Mouse (Mus musculus) forebrain, embryonic 10.5 days (tissue): ENCODE measurements around the gene Tfcp2l1. TPM values are rescaled to one million over a fixed set of nuclear protein-coding genes. Genes with fewer than 3 reads are reported as not detected.

Experiments
- DNase-seq: peaks from one replicate; pipeline ENCODE4 v3.0.0-alpha.2; 2017; ENCODE audit warnings: low spot score; ENCODE audit errors: extremely low spot score
- H3K27ac ChIP-seq: fragments of 300-500 bp; sonication (generic); 2 replicates; pipeline ENCODE4 v1.5.1; 2016; ENCODE audit warnings: mild to moderate bottlenecking
- H3K27me3 ChIP-seq: fragments of 300-500 bp; sonication (generic); 2 replicates; pipeline ENCODE4 v1.6.1; 2016; ENCODE audit warnings: mild to moderate bottlenecking; ENCODE audit not compliant: poor library complexity, severe bottlenecking
- H3K36me3 ChIP-seq: fragments of 300-500 bp; sonication (generic); replicated peaks from 2 replicates; pipeline ENCODE4 v1.6.1; 2016; ENCODE audit warnings: mild to moderate bottlenecking, moderate library complexity
- H3K4me1 ChIP-seq: fragments of 300-500 bp; sonication (generic); 2 replicates; pipeline ENCODE4 v1.6.1; 2016
- H3K4me3 ChIP-seq: fragments of 300-500 bp; sonication (generic); 2 replicates; pipeline ENCODE4 v1.5.1; 2016; ENCODE audit warnings: mild to moderate bottlenecking, moderate library complexity
- H3K9me3 ChIP-seq: fragments of 300-500 bp; sonication (generic); 2 replicates; pipeline ENCODE4 v1.6.1; 2016; ENCODE audit warnings: mild to moderate bottlenecking, moderate library complexity
- WGBS: fragments of 180-500 bp; shearing (Covaris S2); methylation state at CpG from one replicate; pipeline ENCODE4 v1.1.7; 2016; 5-methylcytosine and 5-hydroxymethylcytosine counted together
- polyA plus RNA-seq: library from polyadenylated mRNA; unstranded; fragments of >200 nt; fragmentation: Nextera tagmentation; extraction: Ambion mirVana; gene quantifications from 2 replicates; pipeline ENCODE4 v1.2.1, GENCODE M21; 2016

Gene Tfcp2l1
- polyA plus RNA-seq, 1 experiment from 2014 or later: 0.25 TPM

DNA sequence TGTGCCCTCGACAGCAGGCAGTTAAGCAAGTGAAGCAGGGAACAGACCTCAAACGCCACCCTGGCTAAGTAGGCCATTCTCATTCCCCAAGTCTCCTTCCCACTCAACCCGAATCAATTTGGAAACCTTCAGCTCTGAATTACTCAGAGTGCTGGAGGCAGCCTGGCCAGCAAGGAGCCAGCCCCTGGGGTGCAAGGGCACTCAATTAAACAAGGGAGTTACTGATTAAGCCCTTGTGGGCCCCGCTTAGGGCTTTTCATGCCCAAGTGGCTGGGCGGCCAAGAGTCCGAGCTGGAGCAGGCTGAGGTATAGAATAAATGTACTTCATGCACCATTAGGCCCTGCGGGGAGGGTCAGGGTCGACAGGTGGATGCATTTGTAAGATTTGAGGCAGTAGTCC is 44.5 kb downstream of the Tfcp2l1 start:
- no peak overlapping the region for H3K4me3 ChIP-seq
- H3K4me1 ChIP-seq: peaks cover 9% of the 10 kb centered on the region
- H3K27ac ChIP-seq: 0 out of 2 replicates have a peak overlapping the region, but pooled peaks have one; percentile 4
- no peaks in the 10 kb centered on the region for H3K9me3 ChIP-seq
- peak; percentile 24 for DNase-seq
- H3K36me3 ChIP-seq: no peaks in the 10 kb centered on the region
- no peaks in the 10 kb centered on the region for H3K27me3 ChIP-seq
- 30% methylated on average over 8 of the region's 8 CpGs for WGBS

DNA sequence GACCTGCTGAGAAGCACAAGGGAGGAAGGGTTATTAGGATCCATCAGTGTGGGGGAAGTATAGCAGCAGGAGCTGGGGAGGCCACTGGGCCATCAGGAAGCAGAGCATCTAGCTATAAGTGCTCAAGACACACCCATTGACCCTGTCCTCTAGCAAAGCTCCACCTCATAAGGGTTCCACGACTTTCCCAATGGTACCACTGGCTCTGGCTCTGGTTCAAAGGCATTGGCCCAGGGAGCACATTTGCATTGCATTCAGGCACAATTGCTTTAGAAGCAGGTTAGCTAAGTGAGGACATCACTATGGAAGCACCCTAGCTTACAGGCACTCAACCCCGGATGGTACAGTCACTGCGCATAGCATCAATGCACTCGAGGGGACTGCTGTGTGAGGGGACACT is 46.4 kb downstream of the Tfcp2l1 start:
- Histone ChIP-seq H3K4me3 (no peak overlapping the region), H3K36me3 (no peaks in the 10 kb centered on the region), H3K27me3 (no peaks in the 10 kb centered on the region), H3K4me1 (peaks cover 9% of the 10 kb centered on the region), H3K9me3 (no peaks in the 10 kb centered on the region), H3K27ac (no peak overlapping the region)
- DNase-seq: no peak
- 87% methylated on average over 4 of the region's 4 CpGs for WGBS

DNA sequence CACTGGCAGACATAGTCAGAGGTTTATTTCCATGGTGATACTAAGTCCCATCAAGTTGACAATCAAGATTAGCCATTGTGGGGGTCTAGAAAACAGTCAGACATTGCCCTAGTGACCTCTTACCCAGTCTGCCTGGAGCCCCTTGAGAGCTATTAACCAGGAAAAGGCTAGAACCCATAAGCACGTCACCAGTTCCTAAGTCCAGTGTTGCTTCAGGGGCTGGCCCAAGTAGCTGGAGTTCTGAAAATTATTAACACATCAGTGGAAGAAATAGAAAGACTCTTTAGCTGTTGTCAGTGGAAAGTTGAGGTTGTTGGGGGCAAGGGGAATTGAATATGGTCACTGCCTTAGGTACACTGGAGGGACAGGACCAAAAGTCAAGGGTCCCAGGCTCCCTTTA is 54.2 kb downstream of the Tfcp2l1 start:
- no peak for DNase-seq
- Histone ChIP-seq H3K4me3 (no peak overlapping the region), H3K9me3 (no peaks in the 10 kb centered on the region), H3K27me3 (no peaks in the 10 kb centered on the region), H3K36me3 (no peaks in the 10 kb centered on the region), H3K4me1 (no peaks in the 10 kb centered on the region), H3K27ac (no peak overlapping the region)
- WGBS: 68% methylated on average over 1 of the region's 1 CpGs

DNA sequence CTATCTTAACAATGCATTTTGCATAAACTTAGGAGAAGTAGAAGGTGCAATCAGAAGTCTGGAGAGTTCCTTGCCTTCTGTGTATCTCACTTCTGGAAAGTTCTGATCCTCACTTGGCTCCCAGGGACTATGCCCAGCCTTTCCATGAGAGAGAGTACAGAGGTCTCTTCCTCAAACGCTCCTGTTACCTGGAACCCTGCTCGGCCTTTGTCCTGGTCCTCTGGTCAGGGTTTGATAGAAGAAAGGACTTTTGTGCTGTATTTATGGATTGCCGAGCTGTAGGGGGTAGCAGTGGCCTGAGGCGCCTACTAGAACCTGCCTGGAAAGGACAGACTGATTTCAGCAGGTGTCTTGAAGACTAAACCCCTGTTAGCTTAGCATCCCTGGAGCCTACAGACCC is 55.9 kb downstream of the Tfcp2l1 start:
- Histone ChIP-seq H3K27me3 (no peaks in the 10 kb centered on the region), H3K27ac (no peak overlapping the region), H3K9me3 (no peaks in the 10 kb centered on the region), H3K36me3 (no peaks in the 10 kb centered on the region), H3K4me1 (no peaks in the 10 kb centered on the region), H3K4me3 (no peak overlapping the region)
- no peak for DNase-seq
- 73% methylated on average over 4 of the region's 4 CpGs for WGBS

DNA sequence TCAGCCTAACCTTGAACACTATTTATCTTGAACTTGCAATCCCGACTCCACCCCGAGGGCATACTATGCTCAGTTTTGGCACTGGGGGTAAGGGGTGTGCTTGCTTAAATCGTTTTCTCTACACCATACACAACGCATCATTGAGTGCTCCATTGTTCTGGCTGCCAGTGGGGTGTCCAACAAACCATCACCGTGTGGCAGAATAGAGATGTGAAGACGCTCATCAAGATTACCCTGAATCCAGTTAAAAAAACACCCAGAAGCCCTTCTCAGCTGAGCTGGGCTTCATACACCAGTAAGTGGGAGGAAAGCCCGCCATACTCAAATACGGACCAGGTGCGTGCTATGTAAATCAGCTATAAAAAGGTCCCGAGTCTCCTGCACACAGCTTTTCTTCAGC is 60.0 kb downstream of the Tfcp2l1 start:
- WGBS: 84% methylated on average over 10 of the region's 10 CpGs
- Histone ChIP-seq H3K4me3 (no peak overlapping the region), H3K36me3 (no peaks in the 10 kb centered on the region), H3K27ac (no peak overlapping the region), H3K9me3 (no peaks in the 10 kb centered on the region), H3K27me3 (no peaks in the 10 kb centered on the region), H3K4me1 (peaks cover 9% of the 10 kb centered on the region)
- no peak for DNase-seq

DNA sequence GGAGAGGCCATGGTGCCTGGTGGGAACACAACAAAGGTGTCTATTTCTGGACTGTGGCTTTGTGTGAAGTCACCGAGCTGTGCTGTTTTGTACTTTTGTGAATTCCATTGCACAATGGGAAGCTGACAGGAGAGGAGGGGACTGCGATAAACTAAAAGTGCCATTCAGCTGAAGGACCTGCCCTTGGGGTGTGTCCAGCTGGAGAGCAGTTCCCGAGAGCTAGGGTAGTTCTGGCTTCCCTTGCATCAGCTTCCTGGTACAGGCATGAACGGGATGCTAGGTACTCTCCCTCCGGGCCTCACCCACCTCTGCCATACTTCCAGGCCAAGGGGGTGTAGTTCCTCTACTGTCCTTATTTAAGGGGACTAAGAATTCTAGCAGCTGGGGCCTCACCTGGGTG is 62.1 kb downstream of the Tfcp2l1 start:
- no peaks in the 10 kb centered on the region for H3K9me3 ChIP-seq
- no peak for DNase-seq
- peaks cover 9% of the 10 kb centered on the region for H3K4me1 ChIP-seq
- 0 out of 2 replicates have a peak overlapping the region, but pooled peaks have one; percentile 11 for H3K27ac ChIP-seq
- no peaks in the 10 kb centered on the region for H3K27me3 ChIP-seq
- no peaks in the 10 kb centered on the region for H3K36me3 ChIP-seq
- no peak overlapping the region for H3K4me3 ChIP-seq
- 57% methylated on average over 5 of the region's 5 CpGs for WGBS

DNA sequence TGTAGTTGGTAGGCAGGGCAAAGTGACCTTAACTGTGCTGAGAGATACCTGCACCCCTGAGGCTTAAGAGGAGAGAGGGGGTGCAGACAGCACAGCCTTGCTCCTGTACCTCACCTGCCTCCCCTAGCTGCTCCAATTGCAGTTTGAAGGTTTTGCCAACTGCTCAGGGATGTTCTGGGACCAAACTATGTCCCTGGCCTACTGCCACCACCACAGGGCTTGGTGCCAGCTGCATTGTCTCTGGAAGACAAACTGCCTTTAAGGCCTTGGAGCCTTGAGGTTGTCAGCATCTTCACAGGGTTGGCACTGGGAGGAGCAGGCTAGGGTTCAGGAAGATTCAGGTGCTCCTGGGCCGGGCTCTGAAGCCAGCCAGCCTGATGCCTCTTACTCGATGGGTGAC is 66.7 kb downstream of the Tfcp2l1 start:
- Histone ChIP-seq H3K9me3 (no peaks in the 10 kb centered on the region), H3K4me1 (peaks cover 9% of the 10 kb centered on the region), H3K4me3 (no peak overlapping the region), H3K36me3 (no peaks in the 10 kb centered on the region), H3K27me3 (no peaks in the 10 kb centered on the region), H3K27ac (no peak overlapping the region)
- WGBS: 83% methylated on average over 2 of the region's 2 CpGs
- DNase-seq: no peak

DNA sequence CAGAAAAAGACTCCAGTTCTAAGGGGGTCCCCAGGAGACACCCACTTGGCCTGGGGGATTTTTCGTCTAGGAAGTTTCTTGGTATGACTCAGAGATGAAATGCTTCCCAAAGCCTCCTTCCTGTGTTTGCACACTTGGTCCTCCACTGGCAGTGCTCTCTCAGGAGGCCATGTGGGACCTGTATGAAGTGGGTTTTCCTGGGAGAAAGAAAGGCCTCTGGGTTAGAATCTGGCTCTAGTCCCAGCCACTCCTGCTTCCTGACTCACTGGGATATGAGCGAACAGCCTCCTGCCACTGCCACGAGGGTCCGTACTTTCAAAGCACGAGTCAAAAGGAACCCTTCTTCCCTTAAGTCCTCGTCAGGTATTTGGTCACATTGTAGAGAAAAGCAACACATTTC is 70.2 kb downstream of the Tfcp2l1 start:
- H3K4me3 ChIP-seq: no peak overlapping the region
- no peak for DNase-seq
- H3K36me3 ChIP-seq: no peaks in the 10 kb centered on the region
- no peaks in the 10 kb centered on the region; the same call in 1 of the 2 replicates for H3K4me1 ChIP-seq
- no peak overlapping the region for H3K27ac ChIP-seq
- 86% methylated on average over 6 of the region's 6 CpGs for WGBS
- no peaks in the 10 kb centered on the region for H3K27me3 ChIP-seq
- H3K9me3 ChIP-seq: no peaks in the 10 kb centered on the region

DNA sequence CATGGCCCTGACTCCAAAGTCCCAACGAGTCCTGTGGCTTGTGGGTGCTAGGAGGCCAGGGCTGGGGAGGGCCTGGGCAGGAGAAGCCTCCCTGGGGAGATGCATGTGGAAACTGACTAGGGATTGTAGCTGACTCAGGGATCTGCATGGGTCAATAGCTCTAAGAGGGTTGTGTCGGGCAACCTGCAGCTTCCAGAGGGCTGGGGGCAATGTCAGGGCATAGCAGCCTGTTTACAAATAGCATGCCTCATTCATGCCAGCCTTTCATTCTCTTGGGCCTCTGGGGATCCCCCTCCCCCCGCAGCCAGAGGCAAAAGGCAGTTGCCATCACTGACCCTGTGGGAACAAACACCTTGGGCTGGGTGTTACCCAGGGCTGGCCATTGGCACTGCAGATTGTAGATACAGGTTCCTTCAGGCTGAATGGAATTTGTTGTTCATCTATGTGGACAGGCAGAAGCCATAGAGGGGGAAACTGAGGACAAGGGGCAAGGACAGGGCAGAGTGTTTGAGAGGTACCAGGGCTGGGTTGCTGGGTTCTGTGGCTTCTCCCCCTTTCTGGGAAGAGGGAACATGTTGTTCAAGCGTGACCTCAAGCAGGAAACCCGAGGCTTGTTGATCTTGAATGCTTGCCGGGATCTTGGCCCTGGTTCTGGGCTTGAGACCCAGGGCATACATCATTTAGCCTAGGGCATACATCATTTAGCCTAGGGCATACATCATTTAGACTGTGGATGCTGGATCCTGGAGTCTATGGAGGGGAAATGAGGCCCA is 71.6 kb downstream of the Tfcp2l1 start:
- H3K36me3 ChIP-seq: no peaks in the 10 kb centered on the region
- no peaks in the 10 kb centered on the region for H3K27me3 ChIP-seq
- H3K4me3 ChIP-seq: no peak overlapping the region
- DNase-seq: no peak
- H3K9me3 ChIP-seq: no peaks in the 10 kb centered on the region
- WGBS: 69% methylated on average over 6 of the region's 6 CpGs
- no peaks in the 10 kb centered on the region; the same call in 1 of the 2 replicates for H3K4me1 ChIP-seq
- H3K27ac ChIP-seq: no peak overlapping the region

DNA sequence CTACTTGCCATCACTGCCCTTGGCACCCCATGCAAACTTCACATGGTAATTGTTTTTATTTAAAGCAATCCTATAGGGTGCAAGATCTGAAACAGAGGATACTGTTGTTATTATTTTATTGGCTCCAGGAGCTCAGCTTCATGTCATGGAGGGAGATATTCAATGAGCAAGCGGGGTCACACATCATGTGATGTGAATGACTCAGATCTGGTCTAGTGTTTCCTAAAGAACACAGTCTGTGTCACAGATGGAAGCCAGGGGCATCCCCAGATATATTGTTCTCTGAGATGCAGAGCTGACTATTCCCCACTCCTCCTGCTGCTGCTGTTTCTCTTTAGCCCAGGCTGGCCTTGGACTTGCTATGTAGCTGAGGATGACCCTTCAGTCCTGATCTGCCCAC is 72.2 kb downstream of the Tfcp2l1 start:
- H3K9me3 ChIP-seq: no peaks in the 10 kb centered on the region
- no peaks in the 10 kb centered on the region for H3K27me3 ChIP-seq
- H3K4me3 ChIP-seq: no peak overlapping the region
- H3K27ac ChIP-seq: no peak overlapping the region
- no peak for DNase-seq
- no peaks in the 10 kb centered on the region; the same call in 1 of the 2 replicates for H3K4me1 ChIP-seq
- WGBS: 89% methylated on average over 1 of the region's 1 CpGs
- H3K36me3 ChIP-seq: no peaks in the 10 kb centered on the region

DNA sequence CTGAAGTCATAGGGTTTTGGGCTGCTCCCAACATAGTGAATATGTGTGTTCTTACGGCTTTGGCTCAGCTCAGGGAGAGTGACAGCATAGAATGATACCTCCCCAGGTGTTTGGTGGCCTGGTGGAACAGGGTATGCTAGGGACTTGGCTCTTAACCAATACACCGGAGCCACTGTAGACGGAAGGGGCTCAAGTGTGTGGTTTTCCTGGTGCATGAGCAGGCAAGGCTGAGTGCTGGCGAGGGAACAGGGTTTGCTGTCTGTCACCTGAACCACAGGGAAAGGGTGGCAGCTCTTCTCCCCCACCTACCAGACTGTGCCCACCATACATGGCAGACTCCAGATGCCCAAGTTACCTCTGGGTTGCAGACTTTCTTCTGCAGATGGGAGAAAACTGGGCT is 83.9 kb downstream of the Tfcp2l1 start:
- Histone ChIP-seq H3K9me3 (no peaks in the 10 kb centered on the region), H3K4me3 (no peak overlapping the region), H3K36me3 (no peaks in the 10 kb centered on the region), H3K27me3 (no peaks in the 10 kb centered on the region), H3K27ac (no peak overlapping the region), H3K4me1 (no peaks in the 10 kb centered on the region)
- no peak for DNase-seq
- WGBS: 86% methylated on average over 4 of the region's 4 CpGs

DNA sequence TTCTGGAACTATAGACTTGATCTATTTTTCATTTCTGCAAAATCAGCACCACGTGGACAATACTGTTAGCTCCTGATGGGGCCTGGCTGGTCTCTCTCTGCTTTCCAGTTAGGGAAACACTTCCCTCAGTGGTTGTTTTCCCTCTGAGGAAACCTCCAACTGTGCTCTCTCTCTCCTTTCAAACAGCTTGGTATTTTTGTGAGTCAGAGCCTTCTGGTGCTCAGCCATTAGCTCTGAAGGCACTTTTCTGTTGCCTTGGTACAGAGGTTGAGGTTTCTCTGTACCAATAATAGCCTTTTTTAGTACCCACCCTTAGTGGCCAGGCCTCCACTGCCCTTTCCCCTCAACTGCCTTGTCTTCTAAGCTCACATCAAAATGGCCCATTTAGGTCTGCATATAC is 88.5 kb downstream of the Tfcp2l1 start:
- WGBS: 61% methylated on average over 1 of the region's 1 CpGs
- H3K4me1 ChIP-seq: no peaks in the 10 kb centered on the region
- no peaks in the 10 kb centered on the region for H3K27me3 ChIP-seq
- H3K27ac ChIP-seq: no peak overlapping the region
- H3K4me3 ChIP-seq: no peak overlapping the region
- DNase-seq: no peak
- H3K36me3 ChIP-seq: no peaks in the 10 kb centered on the region
- no peaks in the 10 kb centered on the region for H3K9me3 ChIP-seq

DNA sequence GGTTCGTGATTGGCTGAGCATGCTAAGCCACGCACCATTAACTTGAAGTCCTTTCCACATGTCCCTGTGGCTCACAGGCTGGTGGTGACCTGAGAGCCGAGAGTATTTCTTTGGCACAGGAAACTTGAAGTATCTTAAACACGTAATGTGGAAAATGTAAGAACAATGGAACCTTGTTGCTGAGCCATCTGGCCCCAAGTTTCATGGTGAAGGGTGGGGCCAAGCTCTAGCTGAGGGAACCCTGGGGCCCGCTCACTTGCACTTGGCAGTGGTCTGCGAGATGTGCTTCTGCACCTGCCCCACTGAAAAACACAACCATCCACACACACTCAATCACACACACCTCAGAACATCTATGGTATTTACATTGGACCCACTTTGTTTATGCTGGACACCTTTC is 90.3 kb downstream of the Tfcp2l1 start:
- WGBS: 89% methylated on average over 6 of the region's 6 CpGs
- no peak overlapping the region for H3K27ac ChIP-seq
- no peaks in the 10 kb centered on the region for H3K27me3 ChIP-seq
- H3K4me3 ChIP-seq: no peak overlapping the region
- DNase-seq: no peak
- peaks cover 2% of the 10 kb centered on the region; the same call in 1 of the 2 replicates for H3K9me3 ChIP-seq
- no peaks in the 10 kb centered on the region for H3K36me3 ChIP-seq
- no peaks in the 10 kb centered on the region for H3K4me1 ChIP-seq
